Mouse (Mus musculus) heart, embryonic 16.5 days (tissue): ENCODE measurements around the gene Nedd9. TPM values are rescaled to one million over a fixed set of nuclear protein-coding genes. Genes with fewer than 3 reads are reported as not detected.

Source experiments
- ATAC-seq: fragments of 200-750 bp; cut with Nextera tagmentation; replicated peaks from 2 replicates; pipeline ENCODE4 v1.8.0; 2017; ENCODE audit warnings: moderate number of reproducible peaks; ENCODE audit not compliant: insufficient read depth, low FRiP score; ENCODE audit errors: extremely low read depth
- H3K27ac ChIP-seq: fragments of 300-500 bp; sonication (generic); 2 replicates; pipeline ENCODE4 v1.5.1; 2014; ENCODE audit warnings: mild to moderate bottlenecking, low read length, control low read depth, moderate library complexity
- H3K27me3 ChIP-seq: fragments of 300-500 bp; sonication (generic); 2 replicates; pipeline ENCODE4 v1.6.1; 2014; ENCODE audit warnings: low read length, mixed read lengths; ENCODE audit not compliant: control insufficient read depth, insufficient read depth
- H3K36me3 ChIP-seq: fragments of 300-500 bp; sonication (generic); 2 replicates; pipeline ENCODE4 v1.6.1; 2014; ENCODE audit not compliant: control insufficient read depth, insufficient read depth
- H3K4me1 ChIP-seq: fragments of 300-500 bp; sonication (generic); 2 replicates; pipeline ENCODE4 v1.6.1; 2014; ENCODE audit warnings: low read length, mixed read lengths; ENCODE audit not compliant: control insufficient read depth, insufficient read depth
- H3K4me2 ChIP-seq: fragments of 300-500 bp; sonication (generic); 2 replicates; pipeline ENCODE4 v1.6.1; 2014; ENCODE audit warnings: low read depth, mild to moderate bottlenecking, control low read depth, low read length
- H3K4me3 ChIP-seq: fragments of 300-500 bp; sonication (generic); 2 replicates; pipeline ENCODE4 v1.5.1; 2014; ENCODE audit warnings: mild to moderate bottlenecking, control low read depth, low read length
- H3K9ac ChIP-seq: fragments of 300-500 bp; sonication (generic); 2 replicates; pipeline ENCODE4 v1.6.1; 2014; ENCODE audit warnings: low read length, control low read depth
- H3K9me3 ChIP-seq: fragments of 300-500 bp; sonication (generic); replicated peaks from 2 replicates; pipeline ENCODE4 v1.6.1; 2016; ENCODE audit warnings: low read length; ENCODE audit not compliant: control insufficient read depth
- WGBS: fragments of 180-500 bp; shearing (Covaris S2); extraction: QIAGEN DNeasy Blood & Tissue Kit; methylation state at CpG from one replicate; pipeline ENCODE4 v1.1.7; 2014; 5-methylcytosine and 5-hydroxymethylcytosine counted together
- polyA plus RNA-seq: library from polyadenylated mRNA; unstranded; fragments of >200 nt; fragmentation: Nextera tagmentation; extraction: Ambion mirVana; gene quantifications from 2 replicates; pipeline ENCODE4 v1.2.1, GENCODE M21; 2015

Gene Nedd9
- polyA plus RNA-seq, 1 experiment from 2014 or later = 19.5 TPM

GRCm38 (mm10) chr13:41378462-41378861, 108.7 kb downstream of the Nedd9 start:
- ATAC-seq = no peak
- Histone ChIP-seq H3K4me1 (no peaks in the 10 kb centered on the region), H3K9ac (no peak overlapping the region), H3K36me3 (no peaks in the 10 kb centered on the region), H3K4me3 (no peak overlapping the region), H3K4me2 (no peak overlapping the region), H3K27me3 (no peaks in the 10 kb centered on the region), H3K9me3 (no peaks in the 10 kb centered on the region), H3K27ac (no peak overlapping the region)
- 66% methylated on average over 5 of the region's 5 CpGs for WGBS

- Histone ChIP-seq H3K4me1 (no peaks in the 10 kb centered on the region), H3K9ac (no peak overlapping the region), H3K27me3 (no peaks in the 10 kb centered on the region), H3K4me3 (no peak overlapping the region), H3K9me3 (no peaks in the 10 kb centered on the region), H3K27ac (no peak overlapping the region), H3K4me2 (no peak overlapping the region), H3K36me3 (no peaks in the 10 kb centered on the region)
- no peak for ATAC-seq
- 91% methylated on average over 9 of the region's 9 CpGs for WGBS
Measured at GRCm38 (mm10) chr13:41377856-41378255, 109.3 kb downstream of the Nedd9 start.

GRCm38 (mm10) chr13:41377011-41377431, 110.1 kb downstream of the Nedd9 start:
- H3K27ac ChIP-seq = no peak overlapping the region
- H3K9me3 ChIP-seq = no peaks in the 10 kb centered on the region
- H3K4me1 ChIP-seq = no peaks in the 10 kb centered on the region
- no peak for ATAC-seq
- H3K9ac ChIP-seq = no peak overlapping the region
- no peak overlapping the region for H3K4me3 ChIP-seq
- no peaks in the 10 kb centered on the region for H3K36me3 ChIP-seq
- H3K27me3 ChIP-seq = no peaks in the 10 kb centered on the region
- H3K4me2 ChIP-seq = no peak overlapping the region
- 64% methylated on average over 2 of the region's 2 CpGs for WGBS

- ATAC-seq = no peak
- WGBS = 78% methylated on average over 4 of the region's 4 CpGs
- no peak overlapping the region for H3K27ac ChIP-seq
Measured at GRCm38 (mm10) chr13:41376111-41376510, 111.1 kb downstream of the Nedd9 start.

DNA sequence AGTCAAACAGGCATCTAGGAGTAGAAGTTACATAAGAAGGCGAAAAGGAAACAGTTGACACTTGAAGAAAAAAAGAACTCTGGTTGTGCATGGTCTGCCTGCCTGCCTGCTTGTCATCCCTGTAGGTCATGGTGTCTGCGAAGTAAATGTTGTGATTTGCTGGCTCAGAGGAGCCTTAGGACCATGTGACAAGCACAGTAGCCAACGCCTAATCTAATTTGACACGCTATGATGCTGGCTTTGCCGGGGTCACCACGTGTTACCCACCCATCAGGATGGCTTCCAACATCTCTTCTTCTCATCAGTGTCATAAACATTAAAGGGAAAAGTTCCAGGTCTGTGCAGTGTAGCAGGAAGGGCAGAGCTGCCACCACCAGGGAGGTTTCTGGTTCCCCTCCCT, 111.5 kb downstream of the Nedd9 start:
- Histone ChIP-seq H3K9me3 (no peaks in the 10 kb centered on the region), H3K27ac (no peak overlapping the region), H3K9ac (no peak overlapping the region), H3K4me2 (no peak overlapping the region), H3K36me3 (no peaks in the 10 kb centered on the region), H3K4me3 (no peak overlapping the region), H3K4me1 (no peaks in the 10 kb centered on the region), H3K27me3 (no peaks in the 10 kb centered on the region)
- no peak for ATAC-seq
- 78% methylated on average over 6 of the region's 6 CpGs for WGBS

More at GRCm38 (mm10) chr13:41376111-41376510, 111.1 kb downstream of the Nedd9 start:
- Histone ChIP-seq H3K27me3 (no peaks in the 10 kb centered on the region), H3K36me3 (no peaks in the 10 kb centered on the region), H3K9me3 (no peaks in the 10 kb centered on the region), H3K4me2 (no peak overlapping the region), H3K9ac (no peak overlapping the region), H3K4me1 (no peaks in the 10 kb centered on the region), H3K4me3 (no peak overlapping the region)

DNA sequence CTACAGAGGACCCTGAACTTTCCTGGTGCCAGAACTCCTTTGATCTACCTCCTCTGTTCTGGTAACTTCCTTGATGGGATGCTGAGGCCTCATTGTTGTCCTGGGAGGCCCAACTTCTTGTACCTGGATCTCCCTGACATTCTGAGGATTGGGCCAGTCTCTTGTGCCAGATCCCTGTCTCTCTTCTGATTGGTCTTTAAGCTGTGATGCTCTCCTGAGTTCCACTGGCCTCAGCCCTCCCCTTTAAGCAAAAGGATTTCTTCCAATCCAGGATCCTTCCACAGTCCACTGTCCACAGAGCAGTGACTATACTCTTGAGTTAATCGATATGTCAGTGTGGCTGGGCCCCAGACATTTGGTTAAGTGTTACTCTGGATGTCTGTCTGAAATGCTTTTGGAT, 112.3 kb downstream of the Nedd9 start:
- no peaks in the 10 kb centered on the region for H3K9me3 ChIP-seq
- WGBS = 85% methylated on average over 1 of the region's 1 CpGs
- H3K27me3 ChIP-seq = no peaks in the 10 kb centered on the region
- no peak overlapping the region for H3K27ac ChIP-seq
- H3K36me3 ChIP-seq = no peaks in the 10 kb centered on the region
- H3K4me1 ChIP-seq = no peaks in the 10 kb centered on the region
- H3K4me2 ChIP-seq = no peak overlapping the region
- H3K4me3 ChIP-seq = no peak overlapping the region
- no peak for ATAC-seq
- H3K9ac ChIP-seq = no peak overlapping the region

- no peaks in the 10 kb centered on the region for H3K4me1 ChIP-seq
- H3K36me3 ChIP-seq = no peaks in the 10 kb centered on the region
- peak overlapping the region; percentile 38; the same call in 1 of the 2 replicates for H3K27ac ChIP-seq
- no peak overlapping the region for H3K4me3 ChIP-seq
- H3K9ac ChIP-seq = no peak overlapping the region
- ATAC-seq = no peak
- H3K9me3 ChIP-seq = no peaks in the 10 kb centered on the region
- WGBS = 66% methylated on average over 8 of the region's 8 CpGs
- H3K27me3 ChIP-seq = no peaks in the 10 kb centered on the region
- H3K4me2 ChIP-seq = no peak overlapping the region
Measured at GRCm38 (mm10) chr13:41372555-41373460, 114.4 kb downstream of the Nedd9 start.

- WGBS = 72% methylated on average over 3 of the region's 3 CpGs
- H3K4me3 ChIP-seq = no peak overlapping the region
Measured at GRCm38 (mm10) chr13:41371547-41371946, 115.6 kb downstream of the Nedd9 start.

DNA sequence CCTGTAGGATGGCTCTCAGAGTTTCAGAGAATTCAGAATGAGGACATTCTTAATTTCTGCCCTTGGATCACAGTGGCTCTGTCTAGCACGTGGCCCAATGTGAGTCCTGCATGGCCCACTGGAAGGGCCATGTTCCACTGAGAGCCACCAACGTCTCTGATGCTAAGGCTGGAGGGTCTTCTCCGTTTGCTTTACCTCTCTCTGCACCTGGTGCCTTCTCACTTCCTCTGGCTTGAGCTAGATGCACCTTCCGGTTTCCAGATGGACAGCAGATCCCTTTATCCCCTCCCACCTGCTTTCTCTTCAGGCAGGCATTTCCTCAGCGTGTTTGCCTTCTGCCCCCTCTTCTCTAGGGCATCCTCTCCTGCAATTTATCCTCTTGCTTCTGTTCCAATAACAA, 118.5 kb downstream of the Nedd9 start:
- Histone ChIP-seq H3K9ac (no peak overlapping the region), H3K27ac (no peak overlapping the region), H3K9me3 (no peaks in the 10 kb centered on the region), H3K36me3 (no peaks in the 10 kb centered on the region), H3K4me2 (no peak overlapping the region), H3K4me1 (no peaks in the 10 kb centered on the region), H3K4me3 (no peak overlapping the region), H3K27me3 (no peaks in the 10 kb centered on the region)
- no peak for ATAC-seq
- WGBS = 76% methylated on average over 5 of the region's 5 CpGs

More at GRCm38 (mm10) chr13:41371547-41371946, 115.6 kb downstream of the Nedd9 start:
- ATAC-seq = no peak
- H3K27ac ChIP-seq = no peak overlapping the region
- H3K4me1 ChIP-seq = no peaks in the 10 kb centered on the region
- H3K27me3 ChIP-seq = no peaks in the 10 kb centered on the region
- no peaks in the 10 kb centered on the region for H3K9me3 ChIP-seq
- no peak overlapping the region for H3K9ac ChIP-seq
- no peak overlapping the region for H3K4me2 ChIP-seq
- no peaks in the 10 kb centered on the region for H3K36me3 ChIP-seq
